Mouse (Mus musculus) 3T3-L1 (cell line): ENCODE measurements around the gene Ube2j1.
"Not testable (repeated sequence)": the region's sequence is repeated elsewhere in the genome, so short reads cannot be mapped to it uniquely, and the experiment has no call there.

Experiments
- DNase-seq: peaks from one replicate; pipeline ENCODE4 v3.0.0-alpha.2; 2015; ENCODE audit warnings: low read depth, low spot score

Ube2j1 gene

DNA sequence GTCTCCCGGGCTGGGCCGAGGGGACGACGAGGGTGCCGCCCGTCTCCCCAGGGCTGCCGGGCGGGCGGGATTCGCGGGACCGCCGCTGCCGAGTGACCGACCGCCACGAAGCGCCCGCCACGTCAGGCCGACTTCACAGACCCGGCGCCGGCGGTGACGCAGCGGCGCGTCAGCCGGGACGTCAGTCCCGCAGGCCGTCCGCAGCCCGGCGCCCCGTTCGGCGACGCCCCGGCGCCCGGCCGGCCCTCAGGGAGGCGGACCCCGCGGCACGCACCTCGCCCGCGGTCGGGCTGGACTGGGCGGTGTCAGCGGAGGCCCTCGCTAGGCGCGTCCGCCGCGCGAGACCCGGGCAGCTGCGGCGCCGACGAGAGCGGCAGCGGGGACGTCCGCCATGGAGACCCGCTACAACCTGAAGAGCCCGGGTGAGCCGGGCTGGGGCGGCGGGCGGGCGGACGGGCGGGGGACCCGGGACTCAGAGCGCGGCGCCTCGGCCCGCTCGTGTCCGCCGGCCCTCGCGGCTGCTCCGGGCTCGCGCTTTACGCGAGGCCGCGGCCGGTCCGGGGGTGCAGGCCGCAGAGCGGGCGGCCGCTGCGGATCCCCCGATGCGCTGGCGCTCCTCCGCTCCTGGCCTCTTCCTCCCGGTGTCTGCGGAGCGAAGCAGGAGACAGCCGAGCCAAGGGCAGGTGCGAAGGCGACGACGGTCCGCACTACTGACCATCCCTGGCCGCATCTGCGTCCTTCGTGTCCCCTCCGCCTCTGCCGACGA, at the start of gene Ube2j1:
TSS of gene Ube2j1 (plus strand) at position 222 of the 766 bp plus-strand sequence.
- peak; percentile 69 for DNase-seq

DNA sequence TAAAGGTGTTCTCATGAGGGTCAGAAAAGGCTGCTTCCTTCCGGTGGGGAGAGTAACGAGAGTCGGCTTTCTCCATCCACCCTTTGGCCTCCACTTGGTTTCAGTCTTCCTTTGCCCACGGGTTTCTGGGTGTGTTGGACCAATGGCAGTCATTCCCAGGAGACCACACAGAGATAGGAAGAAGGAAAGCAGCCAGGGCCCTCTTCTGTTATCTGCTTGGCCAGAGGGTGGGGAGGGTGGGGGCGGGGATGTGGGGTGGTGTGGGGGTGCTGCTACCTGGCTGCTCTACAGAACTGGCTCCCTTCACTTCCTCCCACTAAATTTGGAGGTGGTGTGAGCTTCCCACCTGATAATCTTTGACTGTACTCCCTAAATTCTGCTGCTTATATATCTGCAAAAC, 49.6 kb upstream of the Ube2j1 start:
- no peak for DNase-seq

DNA sequence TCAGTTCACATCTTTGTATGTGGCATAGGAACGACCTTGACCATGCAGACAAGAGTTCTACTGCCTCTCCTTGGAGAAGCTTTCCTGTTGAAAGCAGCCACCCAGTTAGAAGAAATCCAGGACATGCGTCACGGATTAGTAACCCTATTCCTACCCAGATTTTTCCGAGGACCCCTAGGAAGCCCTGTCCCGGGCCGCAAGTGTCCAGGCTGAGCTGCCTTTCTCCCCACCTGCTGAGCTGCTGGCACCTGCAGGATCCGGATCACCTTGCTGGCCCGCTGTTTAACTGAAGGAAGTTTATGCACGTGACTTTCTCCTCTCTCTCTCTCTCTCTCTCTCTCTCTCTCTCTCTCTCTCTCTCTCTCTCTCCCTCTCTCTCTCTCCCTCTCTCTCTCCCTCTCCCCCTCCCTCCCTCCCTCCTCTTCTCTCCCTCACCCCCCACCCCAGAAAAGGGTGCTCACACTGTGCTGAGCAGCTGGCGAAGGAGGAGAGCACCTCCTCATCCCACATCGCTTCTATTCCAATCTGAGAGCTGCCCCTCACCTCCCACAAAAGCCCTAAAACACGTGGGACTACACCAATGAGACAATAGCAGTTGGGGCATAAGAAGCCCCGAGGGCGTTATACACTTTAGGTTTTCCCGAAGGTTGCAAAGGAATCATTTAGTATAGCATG, 49.0 kb upstream of the Ube2j1 start:
- no peak for DNase-seq

GRCm38 (mm10) chr4:32982716-32983175, 48.5 kb upstream of the Ube2j1 start, which contains the start of gene Rragd:
Gene Rragd, plus strand, starts transcription at chr4:32983037.
- no peak for DNase-seq

DNA sequence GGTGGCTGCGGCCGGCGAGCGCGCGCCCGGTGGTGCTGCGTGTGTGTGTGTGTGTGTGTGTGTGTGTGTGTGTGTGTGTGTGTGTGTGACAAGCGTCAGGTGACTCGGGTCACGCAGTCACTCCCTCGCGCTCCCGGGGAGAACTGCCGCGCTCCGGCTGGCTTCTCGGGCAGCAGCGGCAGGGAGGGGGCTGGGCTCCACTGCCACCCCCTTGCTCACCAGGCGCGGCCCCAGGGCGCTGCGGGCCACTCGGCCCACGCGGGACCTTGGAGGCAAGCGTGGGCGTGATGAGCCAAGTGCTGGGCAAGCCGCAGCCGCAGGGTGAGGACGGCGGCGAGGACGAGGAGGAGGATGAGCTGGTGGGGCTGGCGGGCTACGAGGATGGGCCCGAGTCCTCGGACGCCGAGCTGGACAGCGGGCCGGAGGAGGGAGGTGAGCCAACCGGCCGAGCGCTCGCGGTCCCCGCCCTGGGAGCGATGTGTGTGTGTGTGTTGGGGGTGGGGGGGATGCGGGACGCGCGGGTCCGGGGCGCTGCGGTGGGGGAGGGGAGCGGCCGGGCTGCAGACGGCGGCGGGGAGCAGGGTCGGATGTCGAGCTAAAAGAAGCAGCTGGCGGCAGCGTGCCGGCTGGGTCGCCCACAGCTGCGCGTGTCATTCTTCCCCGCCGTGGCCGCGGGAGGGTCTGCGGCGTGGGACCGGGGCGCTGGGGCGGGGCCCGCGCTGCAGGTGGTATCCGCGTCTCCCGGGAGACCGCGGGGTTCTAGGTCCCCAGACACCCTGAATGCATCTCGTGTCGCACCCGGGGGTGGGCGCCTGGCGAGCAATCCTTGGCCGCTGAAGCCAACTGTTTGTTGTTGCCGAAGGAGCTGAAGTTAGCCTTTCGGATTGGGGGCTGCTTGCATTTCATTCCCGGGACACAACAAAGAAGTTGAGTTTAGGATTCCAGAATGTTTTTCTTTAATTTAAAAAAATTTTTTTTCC, 47.8 kb upstream of the Ube2j1 start:
- DNase-seq: no peak

DNA sequence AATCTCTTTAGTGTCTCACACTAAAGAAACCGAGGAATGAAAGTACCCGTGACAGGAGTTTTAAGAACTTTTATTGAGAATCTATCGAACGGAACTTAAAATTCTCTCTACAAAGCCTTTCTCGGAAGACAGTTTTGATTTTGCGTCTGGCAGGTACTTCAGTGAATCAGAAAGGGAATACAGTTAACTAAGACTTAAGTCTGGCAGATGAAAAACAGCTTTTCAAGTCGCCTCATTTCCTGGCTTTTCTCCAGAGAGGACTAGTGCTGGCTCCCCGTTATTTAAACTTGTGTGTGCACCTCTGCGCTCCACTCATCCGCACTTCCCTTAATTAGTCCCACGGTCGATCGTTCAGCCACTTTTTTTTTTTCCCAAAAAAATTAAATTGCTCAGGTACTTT, 47.0 kb upstream of the Ube2j1 start:
- DNase-seq: no peak

GRCm38 (mm10) chr4:32984801-32985675, 46.2 kb upstream of the Ube2j1 start:
- DNase-seq: no peak

- no peak for DNase-seq
Observed at GRCm38 (mm10) chr4:32985684-32986083, 45.5 kb upstream of the Ube2j1 start.

- no peak for DNase-seq
Observed at GRCm38 (mm10) chr4:32987006-32987405, 44.2 kb upstream of the Ube2j1 start.

GRCm38 (mm10) chr4:32989346-32989745, 41.9 kb upstream of the Ube2j1 start:
- DNase-seq: no peak

GRCm38 (mm10) chr4:32994168-32994567, 37.0 kb upstream of the Ube2j1 start:
- DNase-seq: no peak

DNA sequence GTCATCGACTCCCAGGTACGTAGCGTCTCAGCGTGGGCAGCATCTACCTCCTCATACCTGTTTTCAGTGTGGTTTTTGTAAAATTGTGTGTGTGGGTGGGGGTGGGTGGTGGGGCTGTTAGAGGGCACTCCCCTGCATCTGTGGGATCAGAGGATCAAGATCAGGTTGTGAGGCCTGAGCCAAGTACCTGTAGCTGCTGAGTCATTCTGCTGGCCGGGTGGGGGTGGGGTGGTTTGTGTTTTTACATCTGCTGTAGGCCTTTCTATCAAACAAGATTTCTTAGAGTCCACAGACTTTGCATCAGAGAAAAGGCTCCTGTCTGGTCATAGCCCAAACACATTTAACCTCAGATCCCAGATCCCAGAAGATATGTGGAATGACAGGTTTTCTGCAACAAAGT, 35.1 kb upstream of the Ube2j1 start:
- no peak for DNase-seq

DNA sequence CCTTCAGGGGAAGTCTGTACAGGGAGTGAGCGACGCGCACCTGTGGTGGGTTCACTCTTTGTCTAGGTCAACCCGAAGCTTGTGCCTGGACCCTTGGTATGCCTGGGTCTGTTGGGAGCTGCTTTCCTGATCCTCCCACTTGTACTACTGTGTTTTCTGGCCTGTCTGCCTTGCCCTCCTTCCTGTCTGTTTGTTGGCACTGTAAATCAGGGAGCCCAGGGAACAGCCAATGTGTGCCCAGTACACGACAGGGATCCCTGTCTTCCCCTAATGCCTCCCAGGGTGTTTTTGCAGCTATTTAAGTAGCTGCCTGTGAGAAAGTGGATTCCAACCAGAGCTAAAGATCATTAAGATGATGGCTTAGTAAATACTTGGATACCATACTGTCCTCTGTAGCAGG, 33.6 kb upstream of the Ube2j1 start:
- no peak for DNase-seq

DNA sequence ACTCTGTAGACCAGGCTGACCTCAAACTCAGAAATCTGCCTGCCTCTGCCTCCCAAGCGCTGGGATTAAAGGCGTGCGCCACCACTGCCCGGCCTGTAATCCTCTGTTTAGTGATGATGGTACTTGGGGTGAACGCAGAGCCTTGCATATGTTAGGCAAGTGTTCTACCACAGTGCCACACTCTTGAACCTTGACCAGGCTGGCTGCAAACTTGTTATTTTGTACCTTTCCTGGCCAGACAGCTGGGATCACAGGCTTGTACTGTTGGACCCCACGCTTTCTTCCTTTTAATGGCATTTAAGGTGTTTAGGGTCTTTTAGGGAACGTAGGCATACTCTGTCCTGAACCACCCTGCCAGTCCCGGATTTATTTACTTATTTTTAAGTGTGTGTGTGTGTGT, 32.2 kb upstream of the Ube2j1 start:
- DNase-seq: no peak

DNA sequence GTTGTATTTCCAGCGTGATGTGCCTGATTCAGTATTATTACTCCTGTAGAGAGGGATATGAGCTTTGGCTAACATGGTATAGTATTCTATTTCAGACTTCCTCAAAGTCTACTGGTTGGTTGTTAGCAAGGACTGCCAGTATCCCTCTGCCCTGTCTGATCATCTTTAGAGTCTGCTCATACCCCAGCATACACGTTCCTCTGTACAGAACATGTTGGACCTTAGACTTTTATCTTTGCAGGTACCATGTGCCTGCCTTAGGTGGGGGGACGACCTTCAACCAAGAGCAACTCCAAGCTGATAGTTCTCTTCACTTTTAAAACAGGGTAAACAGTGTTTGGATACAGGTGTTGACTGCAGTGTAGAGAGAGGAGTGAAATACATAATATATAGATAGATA, 29.1 kb upstream of the Ube2j1 start:
- no peak for DNase-seq

DNA sequence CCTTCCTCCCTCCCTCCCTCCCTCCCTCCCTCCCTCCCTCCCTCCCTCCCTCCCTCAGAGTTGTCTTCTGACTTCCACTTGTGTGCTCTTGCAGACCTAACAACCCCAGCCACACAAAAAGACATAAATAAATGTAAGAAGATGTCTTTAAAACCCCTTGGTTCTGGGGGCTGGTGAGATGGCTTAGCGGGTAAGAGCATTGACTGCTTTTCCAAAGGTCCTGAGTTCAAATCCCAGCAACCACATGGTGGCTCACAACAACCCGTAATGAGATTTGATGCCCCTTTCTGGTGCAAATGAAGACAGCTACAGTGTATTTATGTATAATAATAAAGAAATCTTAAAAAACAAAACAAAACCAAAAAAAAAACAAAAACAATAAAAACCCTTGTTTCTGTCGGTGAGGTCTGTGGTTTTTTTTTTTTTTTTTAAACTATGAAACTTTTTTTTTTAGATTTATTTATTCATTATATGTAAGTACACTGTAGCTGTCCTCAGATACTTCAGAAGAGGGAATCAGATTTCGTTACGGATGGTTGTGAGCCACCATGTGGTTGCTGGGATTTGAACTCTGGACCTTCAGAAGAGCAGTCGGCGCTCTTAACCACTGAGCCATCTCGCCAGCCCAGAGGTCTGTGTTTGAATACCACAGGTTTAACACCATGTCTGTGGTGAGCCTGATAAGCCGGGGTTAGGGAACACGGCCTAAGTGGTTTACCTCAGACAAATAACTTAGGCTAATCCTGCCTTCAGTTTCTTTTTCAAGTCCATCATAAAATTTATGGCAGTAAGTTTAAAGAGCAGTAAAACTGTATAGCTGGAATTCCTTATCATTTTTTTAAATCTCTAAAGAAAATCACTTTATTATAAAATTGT, 25.4 kb upstream of the Ube2j1 start:
- DNase-seq: not testable (repeated sequence)

DNA sequence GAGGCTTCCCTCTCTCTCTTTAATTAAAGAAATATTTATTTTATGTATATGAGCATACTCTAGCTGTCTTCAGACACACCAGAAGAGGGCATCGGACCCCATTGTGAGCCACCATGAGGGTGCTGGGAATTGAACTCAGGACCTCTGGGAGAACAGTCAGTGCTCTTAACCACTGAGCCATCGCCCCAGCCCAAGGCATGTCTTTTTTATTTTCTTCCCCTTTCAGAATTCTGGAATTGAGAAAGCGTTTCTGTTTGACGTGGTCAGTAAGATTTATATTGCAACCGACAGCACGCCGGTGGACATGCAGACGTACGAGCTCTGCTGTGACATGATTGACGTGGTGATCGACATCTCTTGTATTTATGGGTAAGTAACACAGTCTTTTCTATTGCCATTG, 24.4 kb upstream of the Ube2j1 start:
- DNase-seq: no peak

- DNase-seq: no peak
Observed at GRCm38 (mm10) chr4:33007443-33008217, 23.6 kb upstream of the Ube2j1 start.

GRCm38 (mm10) chr4:33010078-33010477, 21.1 kb upstream of the Ube2j1 start:
- DNase-seq: no peak
